Mouse (Mus musculus) layer of hippocampus, adult 11-12 months (tissue): Measurements from ENCODE around the gene Kcnk5.

Experiments used
- DNase-seq: peaks from one replicate; pipeline ENCODE4 v3.0.0; 2022; ENCODE audit warnings: low spot score

The Kcnk5 gene

GRCm38 (mm10) chr14:20113189-20113961, 68.2 kb downstream of the Kcnk5 start:
- DNase-seq: no peak

- DNase-seq: no peak
Observed at GRCm38 (mm10) chr14:20112218-20112617, 69.4 kb downstream of the Kcnk5 start.

GRCm38 (mm10) chr14:20110945-20111344, 70.7 kb downstream of the Kcnk5 start:
- no peak for DNase-seq

- no peak for DNase-seq
Observed at GRCm38 (mm10) chr14:20106271-20106670, 75.3 kb downstream of the Kcnk5 start.

GRCm38 (mm10) chr14:20103207-20103606, 78.4 kb downstream of the Kcnk5 start:
- no peak for DNase-seq

- no peak for DNase-seq
Observed at GRCm38 (mm10) chr14:20098061-20098460, 83.5 kb downstream of the Kcnk5 start.

GRCm38 (mm10) chr14:20094942-20095341, 86.7 kb downstream of the Kcnk5 start:
- no peak for DNase-seq

- no peak for DNase-seq
Observed at GRCm38 (mm10) chr14:20093493-20093892, 88.1 kb downstream of the Kcnk5 start.
